In genomic region chr10:122453466-122453865, GRCm38 (mm10) we compare ENCODE assay signal across 26 mouse cellular contexts. TPM values are rescaled to one million over a fixed set of nuclear protein-coding genes. Genes with fewer than 3 reads are reported as not detected.
DNase-seq lines count a peak whose midpoint lies in the region; ATAC-seq and TF ChIP-seq lines count a peak whose summit lies in the region.
"Had no signal": no experiment of that assay in that cellular context is flagged by ENCODE, and none has a peak within 500 bp of the region (broad histone marks: within the 10 kb centered on the region; RNA-seq: fewer than 3 reads in every experiment).

No protein-coding gene starts in this region.

- H3K9ac ChIP-seq in forebrain, postnatal 0 days = no peak overlapping the region
- H3K9ac ChIP-seq in liver, adult 2 months (ENCODE audit: low read depth, low read length) = no peak overlapping the region
- H3K9ac ChIP-seq in liver, postnatal 0 days (replicated peaks) = no peak overlapping the region
- no peak overlapping the region for H3K9ac ChIP-seq in kidney, embryonic 16.5 days (replicated peaks; ENCODE audit: low read length)
- H3K9ac ChIP-seq: embryonic facial prominence, embryonic 12.5 days; hindbrain, embryonic 13.5 days; kidney, embryonic 15.5 days; liver, embryonic 14.5 days; neural tube, embryonic 13.5 days had no signal

- no peak overlapping the region for H3K27ac ChIP-seq in forebrain, postnatal 0 days (ENCODE audit: low read depth, low read length)
- no peak overlapping the region for H3K27ac ChIP-seq in forebrain, embryonic 10.5 days
- H3K27ac ChIP-seq in liver, adult 2 months (replicated peaks; ENCODE audit: insufficient read depth, low read depth, low read length) = peak overlapping the region; percentile 8; the same call in 1 of the 2 replicates
- H3K27ac ChIP-seq in liver, postnatal 0 days (ENCODE audit: low read depth) = no peak overlapping the region; the same call in 1 of the 2 replicates
- H3K27ac ChIP-seq in kidney, embryonic 16.5 days (ENCODE audit: low read length) = no peak overlapping the region
- H3K27ac ChIP-seq: embryonic facial prominence, embryonic 12.5 days; hindbrain, embryonic 13.5 days; kidney, embryonic 15.5 days; liver, embryonic 14.5 days; neural tube, embryonic 13.5 days had no signal

- WGBS in forebrain, postnatal 0 days = 59% methylated on average over 3 of the region's 3 CpGs
- 90% methylated on average over 3 of the region's 3 CpGs for WGBS in forebrain, embryonic 10.5 days
- 15% methylated on average over 3 of the region's 3 CpGs for WGBS in liver, adult 2 months
- WGBS in liver, postnatal 0 days (ENCODE audit: insufficient replicate concordance) = 43% methylated on average over 3 of the region's 3 CpGs
- 77% methylated on average over 3 of the region's 3 CpGs for WGBS in kidney, embryonic 16.5 days

- H3K36me3 ChIP-seq in forebrain, postnatal 0 days (ENCODE audit: insufficient read depth) = no peaks in the 10 kb centered on the region
- H3K36me3 ChIP-seq in forebrain, embryonic 10.5 days (replicated peaks) = no peaks in the 10 kb centered on the region
- H3K36me3 ChIP-seq in liver, adult 2 months (ENCODE audit: control insufficient read depth, insufficient read depth, low read length) = no peaks in the 10 kb centered on the region
- no peaks in the 10 kb centered on the region for H3K36me3 ChIP-seq in liver, postnatal 0 days (replicated peaks; ENCODE audit: insufficient read depth, low read length)
- H3K36me3 ChIP-seq in kidney, embryonic 16.5 days (ENCODE audit: insufficient read depth, low read length) = no peaks in the 10 kb centered on the region
- H3K36me3 ChIP-seq: embryonic facial prominence, embryonic 12.5 days; hindbrain, embryonic 13.5 days; kidney, embryonic 15.5 days; neural tube, embryonic 13.5 days had no signal

- no peak for TF ChIP-seq POLR2A in liver, adult 2 months (IDR thresholded peaks at IDR 0.05; ENCODE audit: extremely low read depth, insufficient read depth, low read length)

- no peak for TF ChIP-seq CTCF in forebrain, postnatal 0 days (IDR thresholded peaks at IDR 0.05; ENCODE audit: low read depth)
- TF ChIP-seq CTCF in liver, adult 2 months (IDR thresholded peaks at IDR 0.05; ENCODE audit: low read depth, low read length) = no peak
- TF ChIP-seq CTCF in liver, postnatal 0 days (IDR thresholded peaks at IDR 0.05; ENCODE audit: low read depth) = no peak

- peaks cover 11% of the 10 kb centered on the region for H3K27me3 ChIP-seq in forebrain, postnatal 0 days (ENCODE audit: insufficient read depth, low read length)
- H3K27me3 ChIP-seq in forebrain, embryonic 10.5 days (ENCODE audit: poor library complexity, severe bottlenecking) = peaks cover 35% of the 10 kb centered on the region
- H3K27me3 ChIP-seq in liver, adult 2 months (ENCODE audit: control insufficient read depth, insufficient read depth, low read length) = no peaks in the 10 kb centered on the region
- H3K27me3 ChIP-seq in liver, postnatal 0 days (ENCODE audit: insufficient read depth, low read length) = peaks cover 11% of the 10 kb centered on the region
- H3K27me3 ChIP-seq in kidney, embryonic 16.5 days (ENCODE audit: insufficient read depth, low read length) = peaks cover 25% of the 10 kb centered on the region

- ATAC-seq in forebrain, postnatal 0 days = no peak
- ATAC-seq in liver, postnatal 0 days = no peak
- ATAC-seq in megakaryocyte progenitor cell, adult 5-6 weeks (replicated peaks; ENCODE audit: poor library complexity) = peak; percentile 63
- no peak for ATAC-seq in kidney, embryonic 16.5 days (ENCODE audit: low FRiP score, low TSS enrichment)
- ATAC-seq: activated CD4-positive, CD25-positive, alpha-beta regulatory T cell, adult 4 months; CD4-positive, CD25-positive, alpha-beta regulatory T cell, adult 4 months; forebrain, embryonic 14.5 days had no signal

- H3K4me3 ChIP-seq in forebrain, postnatal 0 days (ENCODE audit: low read depth, low read length) = no peak overlapping the region
- H3K4me3 ChIP-seq in forebrain, embryonic 10.5 days = no peak overlapping the region
- H3K4me3 ChIP-seq in liver, adult 2 months (ENCODE audit: insufficient read depth, low read depth, low read length) = no peak overlapping the region
- no peak overlapping the region for H3K4me3 ChIP-seq in liver, postnatal 0 days (ENCODE audit: low read depth, low read length)
- no peak overlapping the region for H3K4me3 ChIP-seq in kidney, embryonic 16.5 days (ENCODE audit: low read length)
- H3K4me3 ChIP-seq: embryonic facial prominence, embryonic 12.5 days; erythroblast, embryonic 14.5 days; hindbrain, embryonic 13.5 days; kidney, embryonic 15.5 days; neural tube, embryonic 13.5 days had no signal

- H3K9me3 ChIP-seq in forebrain, postnatal 0 days (ENCODE audit: low read length) = no peaks in the 10 kb centered on the region
- no peaks in the 10 kb centered on the region for H3K9me3 ChIP-seq in forebrain, embryonic 10.5 days
- no peaks in the 10 kb centered on the region for H3K9me3 ChIP-seq in liver, postnatal 0 days (ENCODE audit: low read length)
- H3K9me3 ChIP-seq in kidney, embryonic 16.5 days (ENCODE audit: low read length) = no peaks in the 10 kb centered on the region
- H3K9me3 ChIP-seq: embryonic facial prominence, embryonic 12.5 days; hindbrain, embryonic 13.5 days; kidney, embryonic 15.5 days; neural tube, embryonic 13.5 days had no signal

- DNase-seq in forebrain, postnatal 0 days = peak; percentile 24
- no peak for DNase-seq in forebrain, embryonic 10.5 days (ENCODE audit: extremely low spot score, low spot score)
- peak; percentile 20 for DNase-seq in liver, adult 2 months (ENCODE audit: extremely low read depth, low read depth, low spot score)
- no peak for DNase-seq in liver, postnatal 0 days
- DNase-seq in adipocyte (ENCODE audit: low spot score) = peak; percentile 4
- no peak for DNase-seq in retina, postnatal 1 day
- DNase-seq: adrenal gland, postnatal 25 days; cerebellum, adult 11-12 months; cerebellum, postnatal 10 days; gastrocnemius, postnatal 36 days; kidney, adult 11 months; kidney, postnatal 4 days; midbrain, embryonic 14.5 days; right cerebral cortex, postnatal 4 days; thymus, postnatal 25 days had no signal

- no peak overlapping the region for H3K4me2 ChIP-seq in forebrain, postnatal 0 days (ENCODE audit: low read depth)
- no peak overlapping the region for H3K4me2 ChIP-seq in liver, postnatal 0 days (ENCODE audit: low read depth, low read length)
- H3K4me2 ChIP-seq in kidney, embryonic 16.5 days (replicated peaks; ENCODE audit: low read depth, low read length) = no peak overlapping the region
- H3K4me2 ChIP-seq: embryonic facial prominence, embryonic 12.5 days; hindbrain, embryonic 13.5 days; kidney, embryonic 15.5 days; neural tube, embryonic 13.5 days had no signal

- H3K4me1 ChIP-seq in forebrain, postnatal 0 days (ENCODE audit: insufficient read depth) = no peaks in the 10 kb centered on the region
- H3K4me1 ChIP-seq in forebrain, embryonic 10.5 days = peaks cover 11% of the 10 kb centered on the region
- peaks cover 13% of the 10 kb centered on the region; the same call in 1 of the 2 replicates for H3K4me1 ChIP-seq in liver, adult 2 months (ENCODE audit: control insufficient read depth, insufficient read depth, low read length)
- no peaks in the 10 kb centered on the region for H3K4me1 ChIP-seq in liver, postnatal 0 days (ENCODE audit: insufficient read depth)
- peaks cover 5% of the 10 kb centered on the region for H3K4me1 ChIP-seq in kidney, embryonic 16.5 days (ENCODE audit: insufficient read depth, low read length)

- TF ChIP-seq EP300 in liver, postnatal 0 days (IDR thresholded peaks at IDR 0.05; ENCODE audit: low read depth) = no peak

- no peaks in the 10 kb centered on the region; the same call in 1 of the 2 replicates for H3K79me2 ChIP-seq in liver, adult 2 months (ENCODE audit: control insufficient read depth, insufficient read depth, low read length)

RNA-seq across cellular contexts. Expression of gene Avpr1a, which starts 5.2 kb away (rescaled TPM):
- 3.0 and 3.3 TPM in 2 replicates for total RNA-seq in forebrain, postnatal 0 days (2014; rRNA removed)
- polyA plus RNA-seq in forebrain, postnatal 0 days (2015; fragmentation: Nextera tagmentation; extraction: Ambion mirVana) = 2.5 and 3.9 TPM in 2 replicates
- polyA plus RNA-seq in forebrain, embryonic 10.5 days (2016; fragmentation: Nextera tagmentation; extraction: Ambion mirVana) = 0.11 and 0.16 TPM in 2 replicates
- 27.7 and 28.0 TPM in 2 replicates for total RNA-seq in liver, adult 2 months (2014; rRNA removed)
- 31.9 and 42.4 TPM in 2 replicates for polyA plus RNA-seq in liver, adult 2 months (2012; rRNA removed)
- polyA plus RNA-seq in liver, postnatal 0 days (2015; fragmentation: Nextera tagmentation; extraction: Ambion mirVana) = 10.9 and 11.0 TPM in 2 replicates
- total RNA-seq in megakaryocyte progenitor cell, adult 5-6 weeks (2015) = not detected in 2 replicates
- not detected in 2 replicates for total RNA-seq in megakaryocyte progenitor cell, adult 5-6 weeks (2017)
- 3.4 and 4.3 TPM in 2 replicates for polyA plus RNA-seq in kidney, embryonic 16.5 days (2015; fragmentation: Nextera tagmentation; extraction: Ambion mirVana)
- polyA plus RNA-seq: activated CD4-positive, CD25-positive, alpha-beta regulatory T cell, adult 4 months; CD4-positive, CD25-positive, alpha-beta regulatory T cell, adult 4 months; erythroblast, embryonic 14.5 days had no signal

Comparison
In these comparisons a context has a peak if more than half of its experiments do, and no peak if none do; other contexts are left out.
1. DNase-seq: peak in forebrain, postnatal 0 days (single experiment), liver, adult 2 months (single experiment) and adipocyte (single experiment); none in forebrain, embryonic 10.5 days (single experiment), liver, postnatal 0 days (single experiment) and retina, postnatal 1 day (single experiment).